ENCODE assay signal across 22 mouse cellular contexts in genomic region chr6:141118287-141118686, GRCm38 (mm10).
DNase-seq lines count a peak whose midpoint lies in the region; ATAC-seq lines count a peak whose summit lies in the region.
"Had no signal": no experiment of that assay in that cellular context is flagged by ENCODE, and none has a peak within 500 bp of the region (broad histone marks: within the 10 kb centered on the region; RNA-seq: fewer than 3 reads in every experiment).

No protein-coding gene starts in this region.

- WGBS in embryonic facial prominence, embryonic 11.5 days = 41% methylated on average over 5 of the region's 5 CpGs
- 54% methylated on average over 5 of the region's 5 CpGs for WGBS in embryonic facial prominence, embryonic 10.5 days

- no peak overlapping the region for H3K27ac ChIP-seq in embryonic facial prominence, embryonic 11.5 days (replicated peaks; ENCODE audit: low read depth, low read length)
- no peak overlapping the region for H3K27ac ChIP-seq in embryonic facial prominence, embryonic 10.5 days (replicated peaks)
- H3K27ac ChIP-seq: forebrain, embryonic 13.5 days; heart, embryonic 10.5 days; heart, embryonic 15.5 days; hindbrain, embryonic 13.5 days; hindbrain, postnatal 0 days had no signal

- ATAC-seq in embryonic facial prominence, embryonic 11.5 days (replicated peaks; ENCODE audit: insufficient number of reproducible peaks, low FRiP score, low TSS enrichment, low read depth) = no peak
- ATAC-seq in granulocyte monocyte progenitor cell, adult 5-6 weeks (replicated peaks; ENCODE audit: poor library complexity, severe bottlenecking) = peak; percentile 44
- ATAC-seq: activated CD4-positive, CD25-positive, alpha-beta regulatory T cell, adult 4 months; forebrain, embryonic 13.5 days; forebrain, postnatal 0 days; hindbrain, postnatal 0 days; Patski had no signal

- no peak overlapping the region for H3K4me2 ChIP-seq in embryonic facial prominence, embryonic 11.5 days (ENCODE audit: low read depth, low read length)
- H3K4me2 ChIP-seq: forebrain, embryonic 13.5 days; heart, embryonic 15.5 days; hindbrain, embryonic 13.5 days had no signal

- peak; percentile 10 for DNase-seq in embryonic facial prominence, embryonic 11.5 days (ENCODE audit: low spot score)
- DNase-seq in embryonic facial prominence, embryonic 10.5 days (ENCODE audit: low spot score) = no peak
- DNase-seq in kidney, postnatal 14 days = peak; percentile 4
- DNase-seq in kidney, postnatal 10 days = no peak
- DNase-seq in liver = no peak
- no peak for DNase-seq in cerebellum, adult 18-20 months
- DNase-seq: adrenal gland, postnatal 14 days; cerebellum, adult 8-10 months; cerebellum, postnatal 14 days; forebrain, postnatal 0 days; gastrocnemius, postnatal 14 days; heart, adult 18-20 months; heart, postnatal 14 days had no signal

- H3K9me3 ChIP-seq in embryonic facial prominence, embryonic 11.5 days (replicated peaks; ENCODE audit: control insufficient read depth, low read length) = no peaks in the 10 kb centered on the region
- no peaks in the 10 kb centered on the region for H3K9me3 ChIP-seq in embryonic facial prominence, embryonic 10.5 days
- H3K9me3 ChIP-seq: forebrain, embryonic 13.5 days; heart, embryonic 10.5 days; heart, embryonic 15.5 days; hindbrain, embryonic 13.5 days had no signal

- no peak overlapping the region for H3K4me3 ChIP-seq in embryonic facial prominence, embryonic 11.5 days (ENCODE audit: low read depth, low read length)
- no peak overlapping the region for H3K4me3 ChIP-seq in embryonic facial prominence, embryonic 10.5 days
- H3K4me3 ChIP-seq: forebrain, embryonic 13.5 days; heart, embryonic 10.5 days; heart, embryonic 15.5 days; hindbrain, embryonic 13.5 days had no signal

- no peaks in the 10 kb centered on the region for H3K27me3 ChIP-seq in embryonic facial prominence, embryonic 11.5 days (ENCODE audit: control insufficient read depth, insufficient read depth, low read length)
- H3K27me3 ChIP-seq in embryonic facial prominence, embryonic 10.5 days (replicated peaks; ENCODE audit: low read depth, poor library complexity, severe bottlenecking) = no peaks in the 10 kb centered on the region
- H3K27me3 ChIP-seq: CH12.LX; forebrain, embryonic 13.5 days; heart, embryonic 15.5 days; hindbrain, embryonic 13.5 days; Patski had no signal

- H3K36me3 ChIP-seq in embryonic facial prominence, embryonic 11.5 days (replicated peaks; ENCODE audit: control insufficient read depth, insufficient read depth, low read depth, low read length) = no peaks in the 10 kb centered on the region
- no peaks in the 10 kb centered on the region for H3K36me3 ChIP-seq in embryonic facial prominence, embryonic 10.5 days (replicated peaks)
- H3K36me3 ChIP-seq: heart, embryonic 10.5 days; heart, embryonic 15.5 days; hindbrain, embryonic 13.5 days had no signal

- H3K9ac ChIP-seq in embryonic facial prominence, embryonic 11.5 days (replicated peaks; ENCODE audit: low read length) = no peak overlapping the region
- H3K9ac ChIP-seq: forebrain, embryonic 13.5 days; forebrain, postnatal 0 days; heart, embryonic 15.5 days; hindbrain, embryonic 13.5 days had no signal

- no peaks in the 10 kb centered on the region for H3K4me1 ChIP-seq in embryonic facial prominence, embryonic 11.5 days (ENCODE audit: control insufficient read depth, insufficient read depth, low read length)
- H3K4me1 ChIP-seq in embryonic facial prominence, embryonic 10.5 days = no peaks in the 10 kb centered on the region
- H3K4me1 ChIP-seq: forebrain, embryonic 13.5 days; heart, embryonic 10.5 days; heart, embryonic 15.5 days; hindbrain, embryonic 13.5 days had no signal

Comparison
In these comparisons a context has a peak if more than half of its experiments do, and no peak if none do; other contexts are left out.
1. DNase-seq: peak in embryonic facial prominence, embryonic 11.5 days (single experiment) and kidney, postnatal 14 days (single experiment); none in embryonic facial prominence, embryonic 10.5 days (single experiment), kidney, postnatal 10 days (single experiment), liver (single experiment) and cerebellum, adult 18-20 months (0 of 2).